Mouse (Mus musculus) heart, embryonic 15.5 days (tissue): Measurements from ENCODE around the gene Hist2h2be. TPM values are rescaled to one million over a fixed set of nuclear protein-coding genes. Genes with fewer than 3 reads are reported as not detected.
"Not testable (repeated sequence)": the region's sequence is repeated elsewhere in the genome, so short reads cannot be mapped to it uniquely, and the experiment has no call there.

Experiments
- ATAC-seq: fragments of 200-750 bp; cut with Nextera tagmentation; replicated peaks from 2 replicates; pipeline ENCODE4 v1.8.0; 2017; ENCODE audit warnings: low read depth, moderate TSS enrichment; ENCODE audit not compliant: insufficient number of reproducible peaks, insufficient read depth, low FRiP score
- H3K27ac ChIP-seq: fragments of 300-500 bp; sonication (generic); 2 replicates; pipeline ENCODE4 v1.5.1; 2015; ENCODE audit warnings: mild to moderate bottlenecking, inconsistent platforms
- H3K27me3 ChIP-seq: fragments of 300-500 bp; sonication (generic); 2 replicates; pipeline ENCODE4 v1.6.1; 2015; ENCODE audit warnings: inconsistent platforms
- H3K36me3 ChIP-seq: fragments of 300-500 bp; sonication (generic); 2 replicates; pipeline ENCODE4 v1.6.1; 2015; ENCODE audit warnings: mild to moderate bottlenecking, inconsistent platforms
- H3K4me1 ChIP-seq: fragments of 300-500 bp; sonication (generic); replicated peaks from 2 replicates; pipeline ENCODE4 v1.6.1; 2015; ENCODE audit warnings: inconsistent platforms
- H3K4me2 ChIP-seq: fragments of 300-500 bp; sonication (generic); 2 replicates; pipeline ENCODE4 v1.6.1; 2015; ENCODE audit warnings: inconsistent platforms, mild to moderate bottlenecking, moderate library complexity
- H3K4me3 ChIP-seq: fragments of 300-500 bp; sonication (generic); 2 replicates; pipeline ENCODE4 v1.5.1; 2015; ENCODE audit warnings: mild to moderate bottlenecking, inconsistent platforms
- H3K9ac ChIP-seq: fragments of 300-500 bp; sonication (generic); 2 replicates; pipeline ENCODE4 v1.6.1; 2015; ENCODE audit warnings: mild to moderate bottlenecking, inconsistent platforms
- H3K9me3 ChIP-seq: fragments of 300-500 bp; sonication (generic); replicated peaks from 2 replicates; pipeline ENCODE4 v1.6.1; 2016; ENCODE audit warnings: inconsistent platforms
- WGBS: fragments of 180-500 bp; shearing (Covaris S2); methylation state at CpG from one replicate; pipeline ENCODE4 v1.1.7; 2015; ENCODE audit warnings: mixed read lengths; 5-methylcytosine and 5-hydroxymethylcytosine counted together
- polyA plus RNA-seq: library from polyadenylated mRNA; unstranded; fragments of >200 nt; fragmentation: Nextera tagmentation; extraction: Ambion mirVana; gene quantifications from 2 replicates; pipeline ENCODE4 v1.2.1, GENCODE M21; 2015

Hist2h2be gene
- polyA plus RNA-seq, 1 experiment from 2014 or later = 8.1 TPM

GRCm38 (mm10) chr3:96181510-96182381 is 39.2 kb upstream of the Hist2h2be start:
- Histone ChIP-seq H3K4me1 (peaks cover 36% of the 10 kb centered on the region), H3K27ac (peak overlapping the region; percentile 93), H3K27me3 (no peaks in the 10 kb centered on the region), H3K9ac (peak overlapping the region; percentile 67), H3K36me3 (peaks cover 18% of the 10 kb centered on the region), H3K9me3 (no peaks in the 10 kb centered on the region), H3K4me3 (peak overlapping the region; percentile 70), H3K4me2 (peak overlapping the region; percentile 84)
- peak; percentile 25 for ATAC-seq
- 24% methylated on average over 12 of the region's 12 CpGs for WGBS

DNA sequence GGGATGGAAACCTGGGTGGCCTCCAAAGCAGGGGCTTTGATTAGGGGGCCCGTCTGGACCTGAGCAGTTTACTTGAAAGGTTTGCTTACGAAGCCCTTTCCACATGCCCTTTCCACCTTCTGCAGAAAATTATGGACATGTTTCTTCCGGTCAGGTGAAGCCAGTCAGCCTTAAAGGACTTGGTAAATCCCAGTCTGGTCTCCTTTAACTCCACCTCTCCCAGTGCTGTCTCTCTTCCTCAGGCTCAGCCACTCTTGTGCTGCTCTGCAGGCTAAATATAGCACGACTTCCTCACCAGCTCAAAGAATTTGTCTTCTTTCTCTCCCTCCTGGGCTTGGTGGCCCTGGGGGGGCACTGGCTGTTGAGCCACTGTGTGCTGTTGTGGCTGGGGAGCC is 38.5 kb upstream of the Hist2h2be start:
- H3K9me3 ChIP-seq = no peaks in the 10 kb centered on the region
- H3K27me3 ChIP-seq = no peaks in the 10 kb centered on the region
- H3K4me1 ChIP-seq = peaks cover 36% of the 10 kb centered on the region
- peak overlapping the region; percentile 93 for H3K27ac ChIP-seq
- H3K4me3 ChIP-seq = peak overlapping the region; percentile 70
- WGBS = 5% methylated on average over 4 of the region's 4 CpGs
- peaks cover 16% of the 10 kb centered on the region for H3K36me3 ChIP-seq
- peak overlapping the region; percentile 67 for H3K9ac ChIP-seq
- ATAC-seq = peak; percentile 56
- H3K4me2 ChIP-seq = peak overlapping the region; percentile 84

DNA sequence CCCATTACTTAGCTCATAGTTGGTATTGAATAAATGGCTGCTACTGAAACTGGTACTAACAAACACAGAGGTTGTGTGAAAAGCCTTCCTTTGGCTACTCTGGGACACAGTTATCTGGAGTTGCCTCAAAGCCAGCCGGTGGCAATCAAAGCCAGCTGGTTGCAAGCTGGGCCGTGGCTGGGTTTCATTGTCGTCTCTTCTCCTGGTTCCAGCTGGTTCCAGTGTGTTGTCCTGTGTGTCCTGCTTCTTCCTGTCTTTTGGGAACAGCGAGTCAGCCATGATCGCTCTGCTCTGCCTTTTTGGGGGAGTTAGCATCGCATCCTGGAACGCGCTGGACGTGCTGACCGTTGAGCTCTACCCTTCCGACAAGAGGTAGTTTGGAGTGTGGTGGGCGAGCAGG is 27.9 kb upstream of the Hist2h2be start:
- WGBS = 63% methylated on average over 12 of the region's 12 CpGs
- Histone ChIP-seq H3K27me3 (no peaks in the 10 kb centered on the region), H3K4me2 (no peak overlapping the region), H3K9ac (no peak overlapping the region), H3K36me3 (peaks cover 31% of the 10 kb centered on the region), H3K9me3 (no peaks in the 10 kb centered on the region; the same call in 1 of the 2 replicates), H3K4me3 (no peak overlapping the region), H3K27ac (no peak overlapping the region), H3K4me1 (peaks cover 13% of the 10 kb centered on the region)
- ATAC-seq = no peak

- Histone ChIP-seq H3K9ac (no peak overlapping the region), H3K27ac (no peak overlapping the region), H3K36me3 (peaks cover 22% of the 10 kb centered on the region), H3K4me1 (peaks cover 16% of the 10 kb centered on the region), H3K4me2 (no peak overlapping the region), H3K27me3 (no peaks in the 10 kb centered on the region), H3K4me3 (no peak overlapping the region), H3K9me3 (no peaks in the 10 kb centered on the region; the same call in 1 of the 2 replicates)
- WGBS = 88% methylated on average over 10 of the region's 10 CpGs
- no peak for ATAC-seq
These were observed 26.0 kb upstream of the Hist2h2be start for GRCm38 (mm10) chr3:96194966-96195365.

GRCm38 (mm10) chr3:96195616-96196313 is 25.2 kb upstream of the Hist2h2be start:
- Histone ChIP-seq H3K27ac (no peak overlapping the region), H3K4me2 (no peak overlapping the region), H3K4me3 (no peak overlapping the region), H3K4me1 (peaks cover 16% of the 10 kb centered on the region), H3K36me3 (peaks cover 22% of the 10 kb centered on the region), H3K27me3 (no peaks in the 10 kb centered on the region), H3K9ac (no peak overlapping the region), H3K9me3 (no peaks in the 10 kb centered on the region; the same call in 1 of the 2 replicates)
- 91% methylated on average over 11 of the region's 11 CpGs for WGBS
- no peak for ATAC-seq

DNA sequence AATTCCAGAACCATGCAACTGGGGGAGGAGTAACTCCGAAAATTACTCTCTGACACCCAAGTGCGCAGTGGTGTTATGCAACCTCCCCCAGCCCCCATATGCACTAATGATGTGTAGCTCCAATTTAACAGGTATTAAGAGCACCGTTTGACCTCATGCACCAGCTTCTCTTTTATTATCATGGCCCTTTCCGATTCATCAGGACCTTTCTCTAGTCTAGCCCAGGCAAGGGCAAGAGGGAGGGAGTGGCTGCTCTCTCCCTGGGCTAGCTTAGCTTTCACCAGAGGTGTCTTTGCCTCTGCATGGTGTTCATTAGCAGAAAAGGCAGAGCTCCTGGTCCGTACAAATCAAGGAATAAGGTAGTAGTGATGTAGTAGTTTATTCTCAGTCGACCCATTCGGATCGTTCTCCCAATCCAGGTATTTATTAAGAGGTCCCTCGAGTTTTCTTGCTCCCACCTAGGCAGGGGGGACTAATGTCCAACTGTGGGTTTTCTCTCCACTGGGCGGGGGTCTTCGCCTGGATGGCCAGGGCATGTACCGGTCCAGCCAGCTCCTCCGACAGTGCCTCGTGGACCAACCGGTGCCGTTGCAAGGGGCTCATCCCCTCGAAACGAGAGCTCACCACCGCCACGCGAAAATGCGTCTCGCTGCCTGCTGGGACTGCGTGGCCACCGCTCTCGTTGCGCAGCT is 24.3 kb upstream of the Hist2h2be start:
- Histone ChIP-seq H3K9ac (peak overlapping the region; percentile 85), H3K4me2 (peak overlapping the region; percentile 99), H3K36me3 (peaks cover 15% of the 10 kb centered on the region), H3K27ac (peak overlapping the region; percentile 90), H3K9me3 (no peaks in the 10 kb centered on the region; the same call in 1 of the 2 replicates), H3K27me3 (no peaks in the 10 kb centered on the region), H3K4me1 (peaks cover 16% of the 10 kb centered on the region), H3K4me3 (peak overlapping the region; percentile 75)
- no peak for ATAC-seq
- 19% methylated on average over 27 of the region's 27 CpGs for WGBS

GRCm38 (mm10) chr3:96197129-96197749 is 23.7 kb upstream of the Hist2h2be start:
- ATAC-seq = peak; percentile 88

DNA sequence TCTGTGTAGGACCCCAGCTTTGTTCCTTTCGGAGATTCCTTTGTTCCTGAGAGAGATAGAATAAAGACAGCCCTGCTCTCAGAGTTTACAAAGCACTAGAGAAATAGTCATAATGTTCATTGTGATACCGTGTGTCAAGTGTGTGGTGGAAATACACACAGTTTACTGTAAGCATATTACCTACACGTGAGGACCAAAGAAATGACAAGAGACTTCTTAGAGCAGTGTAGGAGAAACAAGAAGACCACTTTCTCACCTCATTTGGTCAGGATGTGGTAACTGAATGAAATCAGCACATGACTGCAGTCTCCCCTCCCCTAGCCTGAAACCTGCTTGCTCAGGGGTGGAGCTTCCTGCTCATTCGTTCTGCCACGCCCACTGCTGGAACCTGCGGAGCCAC is 22.7 kb upstream of the Hist2h2be start:
- H3K9ac ChIP-seq = peak overlapping the region; percentile 85; the same call in 1 of the 2 replicates
- peaks cover 16% of the 10 kb centered on the region for H3K4me1 ChIP-seq
- peak overlapping the region; percentile 75 for H3K4me3 ChIP-seq
- ATAC-seq = no peak
- WGBS = 5% methylated on average over 6 of the region's 6 CpGs
- H3K36me3 ChIP-seq = peaks cover 15% of the 10 kb centered on the region
- H3K4me2 ChIP-seq = peak overlapping the region; percentile 99
- H3K9me3 ChIP-seq = no peaks in the 10 kb centered on the region; the same call in 1 of the 2 replicates
- peak overlapping the region; percentile 90 for H3K27ac ChIP-seq
- H3K27me3 ChIP-seq = no peaks in the 10 kb centered on the region

More at GRCm38 (mm10) chr3:96197129-96197749, 23.7 kb upstream of the Hist2h2be start:
- Histone ChIP-seq H3K4me1 (peaks cover 16% of the 10 kb centered on the region), H3K9ac (peak overlapping the region; percentile 85), H3K4me3 (peak overlapping the region; percentile 75), H3K4me2 (peak overlapping the region; percentile 99), H3K27me3 (no peaks in the 10 kb centered on the region), H3K27ac (peak overlapping the region; percentile 90), H3K9me3 (no peaks in the 10 kb centered on the region; the same call in 1 of the 2 replicates), H3K36me3 (peaks cover 15% of the 10 kb centered on the region)
- WGBS = under 1% methylated on average over 50 of the region's 50 CpGs

DNA sequence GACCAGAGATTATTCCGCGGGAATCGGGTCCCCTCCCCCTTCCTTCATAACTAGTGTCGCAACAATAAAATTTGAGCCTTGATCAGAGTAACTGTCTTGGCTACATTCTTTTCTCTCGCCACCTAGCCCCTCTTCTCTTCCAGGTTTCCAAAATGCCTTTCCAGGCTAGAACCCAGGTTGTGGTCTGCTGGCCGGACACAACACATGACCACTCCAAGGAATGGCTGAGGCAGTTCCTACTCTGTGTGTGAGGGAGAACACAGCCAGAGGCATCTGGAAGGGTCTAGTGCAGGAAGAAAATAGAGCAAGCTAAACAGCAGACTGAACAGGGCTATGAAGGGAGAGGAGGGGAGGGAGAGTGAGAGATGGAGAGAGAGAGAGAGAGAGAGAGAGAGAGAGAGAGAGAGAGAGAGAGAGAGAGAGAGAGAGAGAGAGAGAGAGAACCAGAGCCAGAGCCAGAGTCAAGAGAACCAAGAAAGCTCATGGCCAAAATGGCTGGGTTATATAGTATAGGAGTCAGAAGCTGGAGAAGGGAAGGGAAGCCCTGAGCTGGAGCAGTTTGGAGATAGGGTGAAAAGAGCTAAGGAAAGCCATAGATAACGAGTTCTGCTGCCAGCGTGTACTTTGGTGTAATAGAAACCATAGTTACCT is 22.2 kb upstream of the Hist2h2be start:
- H3K9me3 ChIP-seq, ATAC-seq: not testable (repeated sequence)
- 28% methylated on average over 8 of the region's 8 CpGs for WGBS

DNA sequence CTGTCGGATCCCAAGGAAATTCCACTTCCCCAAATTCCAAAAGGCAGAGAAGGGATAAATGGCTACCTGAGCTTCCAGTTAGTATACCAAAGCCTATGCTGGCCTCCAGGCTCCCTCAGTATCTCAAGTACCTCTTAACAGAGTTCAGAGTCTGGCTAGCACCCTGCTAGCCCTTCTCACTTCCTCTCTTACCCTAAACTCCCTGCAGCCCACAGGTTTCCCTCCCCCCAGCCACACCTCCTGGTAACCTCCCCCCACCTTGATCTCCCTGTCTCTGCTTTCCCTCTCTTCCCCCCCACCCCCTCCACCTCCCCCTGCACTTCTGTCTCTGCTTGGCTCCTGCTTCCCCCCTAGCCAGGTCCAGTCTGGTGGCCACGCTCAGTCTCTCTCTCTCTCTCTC is 21.2 kb upstream of the Hist2h2be start:
- Histone ChIP-seq H3K27ac (no peak overlapping the region), H3K9ac (no peak overlapping the region), H3K36me3 (peaks cover 9% of the 10 kb centered on the region; the same call in 1 of the 2 replicates), H3K4me3 (no peak overlapping the region), H3K27me3 (no peaks in the 10 kb centered on the region), H3K9me3 (no peaks in the 10 kb centered on the region; the same call in 1 of the 2 replicates), H3K4me1 (peaks cover 16% of the 10 kb centered on the region), H3K4me2 (no peak overlapping the region)
- no peak for ATAC-seq
- 42% methylated on average over 2 of the region's 2 CpGs for WGBS

More for the DNA sequence above, 22.2 kb upstream of the Hist2h2be start:
- peaks cover 15% of the 10 kb centered on the region for H3K36me3 ChIP-seq
- not testable (repeated sequence) for H3K27me3 ChIP-seq, H3K4me3 ChIP-seq, H3K9ac ChIP-seq, H3K27ac ChIP-seq
- peaks cover 16% of the 10 kb centered on the region for H3K4me1 ChIP-seq
- peak overlapping the region; percentile 99; the same call in 1 of the 2 replicates for H3K4me2 ChIP-seq
